Mouse (Mus musculus): Measurements from ENCODE around the gene Bcl2l11. TPM values are rescaled to one million over a fixed set of nuclear protein-coding genes. Genes with fewer than 3 reads are reported as not detected.

The Bcl2l11 gene
- polyA plus RNA-seq, 1 experiment from 2014 or later, result 9.4 TPM

DNA sequence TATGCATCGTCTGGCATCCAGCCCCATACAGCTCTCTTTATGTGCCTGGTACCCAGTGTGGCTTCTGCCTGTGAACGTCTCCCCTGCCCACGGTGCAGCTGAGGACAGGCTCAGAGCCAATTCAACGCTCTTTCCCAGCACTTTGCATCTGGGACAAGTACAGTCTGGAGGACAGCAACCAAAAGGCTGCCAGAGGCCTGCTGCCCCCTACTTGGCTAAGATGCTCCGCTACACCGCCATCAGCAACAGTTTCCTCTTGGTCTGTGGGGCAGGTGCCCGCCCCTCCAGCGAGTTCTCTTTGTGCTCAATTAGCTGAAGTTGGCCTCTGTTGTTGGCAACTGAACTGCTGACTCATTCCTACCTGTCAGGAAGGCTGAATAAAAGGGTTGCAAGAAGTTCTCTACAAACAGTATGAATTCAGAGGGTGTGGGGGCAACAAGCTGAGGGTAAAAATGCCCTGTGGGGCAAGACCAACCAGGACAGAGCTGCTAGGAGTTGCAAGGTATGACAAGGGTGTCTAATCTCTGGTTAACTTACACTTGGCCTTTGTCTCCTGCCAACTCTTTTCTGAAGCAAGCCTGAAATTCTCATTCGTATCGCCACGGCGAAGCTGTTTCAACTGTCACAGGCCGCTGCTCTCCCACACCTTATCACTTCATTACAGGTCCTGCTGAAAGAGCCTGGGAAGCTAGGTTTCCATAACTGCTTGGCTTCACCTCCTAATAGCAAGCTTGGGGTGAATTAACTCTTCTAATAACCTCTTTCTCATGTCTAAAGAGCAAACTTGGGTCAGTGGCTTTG, 41.0 kb downstream of the Bcl2l11 start:
- no peaks in the 10 kb centered on the region for H3K9me3 ChIP-seq (replicated peaks)
- peak overlapping the region; percentile 43; the same call in 1 of the 2 replicates for H3K9ac ChIP-seq
- ATAC-seq, result peak; percentile 90
- H3K27ac ChIP-seq, result peak overlapping the region; percentile 88
- H3K4me3 ChIP-seq, result no peak overlapping the region
- peaks cover 2% of the 10 kb centered on the region for H3K36me3 ChIP-seq
- 47% methylated on average over 13 of the region's 13 CpGs for WGBS (ENCODE audit: insufficient replicate concordance)
- no peaks in the 10 kb centered on the region for H3K27me3 ChIP-seq (replicated peaks)
- H3K4me1 ChIP-seq, result peaks cover 28% of the 10 kb centered on the region
- H3K4me2 ChIP-seq, result peak overlapping the region; percentile 46

DNA sequence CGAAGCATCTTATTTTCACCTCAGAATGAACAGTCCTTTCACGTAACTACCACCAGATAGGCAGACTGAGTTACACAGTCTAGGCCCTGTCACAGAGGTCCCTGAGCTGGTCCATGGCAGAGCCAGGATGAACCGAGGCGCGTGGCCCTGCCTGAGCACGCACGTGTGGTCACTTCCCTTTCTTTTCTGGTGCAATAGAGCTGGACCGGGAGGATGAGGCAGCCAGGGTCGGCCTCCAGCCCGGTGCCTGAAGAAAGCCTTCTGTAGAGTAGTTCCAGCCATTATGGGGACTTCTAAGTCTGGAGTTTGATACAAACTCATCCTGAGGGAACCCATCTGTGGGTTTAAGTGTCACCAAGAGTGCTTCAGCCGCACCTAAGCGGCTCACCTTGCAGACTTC, 42.1 kb downstream of the Bcl2l11 start:
- ATAC-seq, result no peak
- Histone ChIP-seq H3K4me1 (peaks cover 32% of the 10 kb centered on the region), H3K9me3 (replicated peaks) (no peaks in the 10 kb centered on the region), H3K4me2 (no peak overlapping the region), H3K36me3 (no peaks in the 10 kb centered on the region), H3K9ac (no peak overlapping the region), H3K4me3 (no peak overlapping the region), H3K27me3 (replicated peaks) (no peaks in the 10 kb centered on the region), H3K27ac (peak overlapping the region; percentile 46; the same call in 1 of the 2 replicates)
- WGBS (ENCODE audit: insufficient replicate concordance), result 83% methylated on average over 12 of the region's 12 CpGs

DNA sequence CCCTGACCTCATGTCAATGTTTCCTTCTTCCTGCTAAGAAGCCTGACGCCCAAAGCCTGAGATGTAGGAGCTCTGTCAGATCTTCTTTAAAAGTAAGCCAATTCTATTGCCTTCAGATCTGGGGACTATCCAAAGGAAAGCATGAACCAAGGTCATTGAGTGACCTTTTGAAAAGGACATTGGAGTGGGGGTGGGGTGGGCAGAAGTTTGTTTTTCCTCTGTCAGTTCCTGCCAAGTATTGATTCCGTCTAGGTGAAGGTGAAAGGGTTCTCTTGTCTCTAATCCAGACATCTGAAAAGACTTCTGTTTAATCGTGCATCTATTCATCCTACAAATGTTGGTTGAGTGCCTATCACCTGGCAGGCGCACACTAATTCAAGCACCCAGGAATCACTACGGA, 43.6 kb downstream of the Bcl2l11 start:
- H3K4me1 ChIP-seq, result peaks cover 45% of the 10 kb centered on the region
- no peak overlapping the region for H3K9ac ChIP-seq
- no peaks in the 10 kb centered on the region for H3K36me3 ChIP-seq
- H3K4me3 ChIP-seq, result no peak overlapping the region
- no peak for ATAC-seq
- 73% methylated on average over 5 of the region's 5 CpGs for WGBS (ENCODE audit: insufficient replicate concordance)
- no peaks in the 10 kb centered on the region for H3K9me3 ChIP-seq (replicated peaks)
- no peaks in the 10 kb centered on the region for H3K27me3 ChIP-seq (replicated peaks)
- no peak overlapping the region for H3K27ac ChIP-seq
- no peak overlapping the region for H3K4me2 ChIP-seq

DNA sequence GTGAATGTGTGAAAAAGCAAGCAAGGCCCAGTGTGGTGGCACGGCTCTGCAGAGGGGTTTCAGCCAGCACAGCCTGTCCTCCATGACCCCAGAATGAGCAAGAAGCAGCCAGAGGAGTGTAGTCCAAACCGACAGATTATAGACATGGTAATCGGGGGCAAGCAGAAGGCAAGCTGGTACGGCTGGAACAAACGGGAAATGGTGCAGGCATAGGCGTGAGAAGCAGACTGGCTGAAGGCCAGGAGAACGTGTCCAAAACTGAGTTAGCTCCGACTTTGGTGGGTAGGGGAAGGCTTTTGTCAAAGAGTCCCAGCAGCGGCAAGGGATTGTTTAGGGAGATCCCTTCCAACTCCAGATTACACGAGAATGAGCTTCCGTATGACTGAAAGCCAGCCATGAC, 44.1 kb downstream of the Bcl2l11 start:
- H3K27me3 ChIP-seq (replicated peaks), result no peaks in the 10 kb centered on the region
- no peaks in the 10 kb centered on the region for H3K36me3 ChIP-seq
- H3K9ac ChIP-seq, result no peak overlapping the region
- ATAC-seq, result no peak
- 70% methylated on average over 11 of the region's 11 CpGs for WGBS (ENCODE audit: insufficient replicate concordance)
- no peak overlapping the region for H3K27ac ChIP-seq
- no peaks in the 10 kb centered on the region for H3K9me3 ChIP-seq (replicated peaks)
- no peak overlapping the region for H3K4me2 ChIP-seq
- H3K4me1 ChIP-seq, result peaks cover 47% of the 10 kb centered on the region
- H3K4me3 ChIP-seq, result no peak overlapping the region

DNA sequence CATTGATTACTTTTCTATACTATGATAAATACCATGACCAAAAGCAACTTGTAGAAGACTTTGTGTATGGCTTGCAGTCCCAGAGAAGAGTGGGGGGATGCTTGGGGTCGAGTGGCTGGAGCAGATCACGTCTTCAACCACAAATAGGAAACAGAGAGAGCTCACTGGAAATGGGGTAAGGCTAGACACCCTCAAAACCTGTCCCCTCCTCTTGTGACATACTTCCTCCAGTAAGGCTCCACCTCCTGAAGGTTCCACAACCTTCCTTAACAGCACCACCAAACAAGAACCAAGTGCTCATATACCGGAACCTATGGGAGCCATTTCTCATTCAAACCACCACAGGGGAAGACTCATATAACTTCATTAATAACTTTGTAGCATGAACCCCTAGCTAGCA, 44.8 kb downstream of the Bcl2l11 start:
- H3K9me3 ChIP-seq (replicated peaks), result no peaks in the 10 kb centered on the region
- H3K9ac ChIP-seq, result no peak overlapping the region
- peaks cover 54% of the 10 kb centered on the region for H3K4me1 ChIP-seq
- WGBS (ENCODE audit: insufficient replicate concordance), result 69% methylated on average over 3 of the region's 3 CpGs
- H3K27me3 ChIP-seq (replicated peaks), result no peaks in the 10 kb centered on the region
- no peaks in the 10 kb centered on the region for H3K36me3 ChIP-seq
- H3K4me3 ChIP-seq, result no peak overlapping the region
- H3K4me2 ChIP-seq, result no peak overlapping the region
- no peak for ATAC-seq
- H3K27ac ChIP-seq, result no peak overlapping the region

DNA sequence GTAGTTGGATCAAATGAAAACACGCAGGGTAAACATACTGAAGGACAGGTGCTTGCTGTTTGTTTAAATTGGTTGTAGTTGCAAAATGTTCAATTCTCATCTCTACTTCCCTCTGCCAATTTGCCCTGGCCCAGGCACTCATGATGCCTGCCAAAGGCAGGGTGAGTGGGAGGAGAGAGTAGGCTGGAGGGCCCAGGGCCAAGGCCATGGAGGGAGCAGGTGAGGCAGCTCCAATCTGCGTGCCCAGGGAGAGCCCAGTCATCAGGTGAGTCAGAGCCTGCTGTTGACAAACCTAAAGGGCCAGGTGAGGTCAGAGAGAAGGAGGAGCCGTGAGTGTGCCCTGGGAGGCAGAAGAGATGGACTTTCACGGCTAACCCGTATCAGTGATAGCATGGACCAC, 46.4 kb downstream of the Bcl2l11 start:
- Histone ChIP-seq H3K36me3 (no peaks in the 10 kb centered on the region), H3K4me2 (no peak overlapping the region), H3K27me3 (replicated peaks) (no peaks in the 10 kb centered on the region), H3K9me3 (replicated peaks) (no peaks in the 10 kb centered on the region), H3K4me3 (no peak overlapping the region), H3K9ac (no peak overlapping the region), H3K27ac (no peak overlapping the region), H3K4me1 (peaks cover 56% of the 10 kb centered on the region)
- peak; percentile 18; the same call in 1 of the 2 replicates for ATAC-seq
- WGBS (ENCODE audit: insufficient replicate concordance), result 78% methylated on average over 5 of the region's 5 CpGs

DNA sequence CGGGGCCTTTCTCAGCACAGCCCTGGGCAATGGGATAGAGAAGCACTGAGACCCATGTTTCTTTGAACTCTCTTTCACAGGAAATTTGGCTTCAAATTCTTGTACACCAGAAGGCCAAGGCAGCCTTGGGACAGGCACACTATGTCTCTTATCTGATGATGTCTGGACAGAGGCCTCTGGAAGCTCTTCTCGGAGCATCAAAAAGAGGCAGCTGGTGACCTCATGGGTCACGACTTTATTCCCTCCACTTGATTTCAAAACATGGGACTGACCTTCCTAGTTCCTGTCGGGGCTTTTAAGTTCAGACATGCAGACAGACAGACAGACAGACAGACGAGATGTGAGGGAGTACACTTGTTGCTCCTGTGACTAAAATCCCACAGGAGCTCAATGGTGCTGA, 48.3 kb downstream of the Bcl2l11 start:
- Histone ChIP-seq H3K36me3 (no peaks in the 10 kb centered on the region), H3K27me3 (replicated peaks) (no peaks in the 10 kb centered on the region), H3K9ac (no peak overlapping the region), H3K27ac (peak overlapping the region; percentile 27; the same call in 1 of the 2 replicates), H3K4me2 (no peak overlapping the region), H3K4me3 (no peak overlapping the region), H3K9me3 (replicated peaks) (no peaks in the 10 kb centered on the region), H3K4me1 (peaks cover 55% of the 10 kb centered on the region)
- WGBS (ENCODE audit: insufficient replicate concordance), result 44% methylated on average over 5 of the region's 5 CpGs
- no peak for ATAC-seq

DNA sequence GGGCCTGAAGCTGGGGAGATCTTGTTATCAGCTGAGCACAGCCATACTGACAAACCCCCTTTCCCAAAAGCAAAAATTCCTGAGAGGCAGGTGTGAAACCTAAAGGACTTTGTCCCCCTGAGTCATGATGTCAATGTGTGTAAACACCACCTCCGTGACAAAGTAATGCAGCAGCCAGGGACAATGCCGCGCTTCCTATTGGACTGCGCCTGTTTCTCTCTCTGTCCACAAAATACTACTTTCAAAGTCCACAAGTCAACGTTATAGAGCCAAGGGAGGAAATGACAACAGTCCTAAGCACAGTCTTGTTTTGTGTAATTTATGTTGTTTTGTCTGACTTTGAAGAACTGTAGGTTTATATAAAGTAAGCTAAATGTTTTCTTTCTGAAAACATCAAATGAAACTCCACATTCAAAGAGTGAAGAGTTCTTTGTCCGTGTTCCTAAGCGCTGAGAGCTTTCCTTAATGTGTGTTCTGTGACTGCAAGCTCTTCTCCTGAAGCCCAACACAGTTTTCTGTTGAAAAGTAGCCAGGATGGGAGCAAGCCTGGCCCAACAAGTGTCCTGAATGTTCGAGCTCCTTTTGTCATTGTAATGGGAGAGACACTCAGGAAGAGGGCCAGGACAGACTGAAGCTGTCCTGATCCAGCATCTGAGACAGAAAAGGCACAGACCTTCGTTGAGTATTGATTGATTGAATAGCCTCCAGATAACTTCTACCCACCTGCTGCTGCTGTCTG, 48.9 kb downstream of the Bcl2l11 start:
- H3K27ac ChIP-seq, result peak overlapping the region; percentile 49
- peaks cover 55% of the 10 kb centered on the region for H3K4me1 ChIP-seq

DNA sequence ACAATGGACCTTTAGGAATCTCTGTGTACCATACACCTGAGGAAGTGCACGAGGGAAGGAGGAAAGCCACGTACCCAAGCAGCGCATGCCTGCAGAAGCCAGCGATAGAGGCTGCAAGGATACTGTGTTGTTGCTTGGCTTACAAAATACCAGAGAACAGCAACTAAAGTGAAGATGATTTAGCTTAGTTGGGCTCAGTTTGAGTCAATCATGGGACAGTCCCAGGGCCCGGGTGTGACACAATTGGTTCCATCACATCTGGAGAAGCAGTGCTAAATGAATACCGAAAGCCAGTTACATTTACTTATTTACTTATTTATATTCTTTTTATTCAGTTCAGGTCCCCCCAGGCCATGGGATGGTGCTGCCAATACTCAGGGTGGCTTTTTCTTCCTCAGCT, 49.8 kb downstream of the Bcl2l11 start:
- 89% methylated on average over 6 of the region's 6 CpGs for WGBS (ENCODE audit: insufficient replicate concordance)
- Histone ChIP-seq H3K4me2 (no peak overlapping the region), H3K36me3 (no peaks in the 10 kb centered on the region), H3K27ac (no peak overlapping the region), H3K4me1 (peaks cover 62% of the 10 kb centered on the region), H3K9me3 (replicated peaks) (no peaks in the 10 kb centered on the region), H3K9ac (no peak overlapping the region), H3K27me3 (replicated peaks) (no peaks in the 10 kb centered on the region), H3K4me3 (no peak overlapping the region)
- ATAC-seq, result no peak

More for the DNA sequence above, 48.9 kb downstream of the Bcl2l11 start:
- no peak overlapping the region for H3K9ac ChIP-seq
- H3K4me3 ChIP-seq, result no peak overlapping the region
- no peak overlapping the region for H3K4me2 ChIP-seq
- no peaks in the 10 kb centered on the region for H3K36me3 ChIP-seq
- peak; percentile 50 for ATAC-seq
- no peaks in the 10 kb centered on the region for H3K9me3 ChIP-seq (replicated peaks)
- WGBS (ENCODE audit: insufficient replicate concordance), result 58% methylated on average over 9 of the region's 9 CpGs
- H3K27me3 ChIP-seq (replicated peaks), result no peaks in the 10 kb centered on the region

DNA sequence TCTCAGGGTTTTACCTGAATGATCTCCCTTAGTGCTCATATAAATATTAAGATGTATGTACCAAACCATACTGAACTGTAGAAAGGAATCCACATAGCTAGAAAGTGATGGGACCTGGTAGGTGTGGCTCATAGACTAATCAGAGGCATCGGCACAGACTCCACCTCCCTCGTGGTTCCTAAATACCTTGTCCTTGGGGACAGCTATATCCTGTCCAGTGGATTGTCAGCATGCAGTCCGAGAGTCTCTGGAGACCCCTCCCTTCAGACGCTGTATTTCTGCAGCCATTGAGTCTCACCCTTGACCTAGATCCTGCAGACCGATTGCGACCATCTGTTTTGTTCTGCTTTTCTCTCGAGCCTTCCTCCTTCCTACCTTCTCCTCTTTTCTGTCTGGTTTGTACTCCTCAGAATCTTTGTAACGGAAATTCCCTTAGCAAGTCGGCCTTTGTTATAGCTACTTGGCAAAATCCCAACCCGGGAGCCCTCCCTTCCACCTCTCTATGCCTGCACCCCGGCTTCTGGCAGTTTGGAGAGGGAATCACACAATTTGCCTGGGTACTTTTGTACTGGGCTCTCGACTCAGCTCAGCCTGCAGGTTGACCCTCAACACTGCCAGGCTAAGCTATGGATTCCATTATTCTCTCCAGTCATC, 50.7 kb downstream of the Bcl2l11 start:
- ATAC-seq, result no peak
- Histone ChIP-seq H3K36me3 (no peaks in the 10 kb centered on the region), H3K27ac (no peak overlapping the region), H3K4me3 (no peak overlapping the region), H3K9me3 (replicated peaks) (no peaks in the 10 kb centered on the region), H3K9ac (no peak overlapping the region), H3K4me1 (peaks cover 62% of the 10 kb centered on the region), H3K4me2 (no peak overlapping the region), H3K27me3 (replicated peaks) (no peaks in the 10 kb centered on the region)
- WGBS (ENCODE audit: insufficient replicate concordance), result 41% methylated on average over 12 of the region's 12 CpGs

DNA sequence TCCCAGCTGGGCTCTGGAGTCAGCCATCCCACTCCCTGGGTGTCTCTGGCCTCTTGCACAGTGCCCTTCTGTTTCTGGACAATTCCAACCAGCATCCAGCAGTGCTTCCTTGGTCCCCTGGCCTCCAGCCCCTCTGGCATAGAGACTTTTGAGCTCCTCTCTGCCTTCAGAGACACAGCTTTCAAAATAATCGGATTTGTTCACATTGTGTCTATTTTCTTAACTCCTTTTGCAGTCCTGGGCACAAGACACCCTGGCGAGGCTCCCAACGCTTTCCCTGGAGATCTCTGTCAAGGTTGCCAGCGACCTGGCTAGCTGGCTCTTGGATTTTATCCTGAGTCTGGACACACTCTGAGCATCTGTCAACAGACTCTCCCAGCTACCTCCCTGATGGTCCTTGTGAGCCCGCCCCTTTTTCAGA, 51.4 kb downstream of the Bcl2l11 start:
- H3K9ac ChIP-seq, result no peak overlapping the region
- H3K4me2 ChIP-seq, result no peak overlapping the region
- H3K9me3 ChIP-seq (replicated peaks), result no peaks in the 10 kb centered on the region
- no peaks in the 10 kb centered on the region for H3K27me3 ChIP-seq (replicated peaks)
- no peak overlapping the region for H3K27ac ChIP-seq
- peaks cover 61% of the 10 kb centered on the region for H3K4me1 ChIP-seq
- H3K36me3 ChIP-seq, result no peaks in the 10 kb centered on the region
- WGBS (ENCODE audit: insufficient replicate concordance), result 66% methylated on average over 5 of the region's 5 CpGs
- H3K4me3 ChIP-seq, result no peak overlapping the region
- ATAC-seq, result no peak
